Mouse (Mus musculus): Measurements from ENCODE around the gene Chchd2. TPM values are rescaled to one million over a fixed set of nuclear protein-coding genes. Genes with fewer than 3 reads are reported as not detected.

The Chchd2 gene
- 100 to 1,000 TPM; 153 to 181 TPM for total RNA-seq (2023)

GRCm38 (mm10) chr5:129886911-129887636 is at the start of gene Chchd2:
Gene Chchd2, minus strand, starts transcription at chr5:129887470.

GRCm38 (mm10) chr5:129908242-129908965 is 21.1 kb upstream of the Chchd2 start, which contains the start of gene Nupr1l:
Gene Nupr1l, plus strand, starts transcription at chr5:129908540.

GRCm38 (mm10) chr5:129898449-129898848 is 11.2 kb upstream of the Chchd2 start, which contains the start of gene Phkg1:
Gene Phkg1, minus strand, starts transcription at chr5:129898549.

GRCm38 (mm10) chr5:129895198-129896088 is 8.2 kb upstream of the Chchd2 start, which contains the start of gene Zbed5:
Gene Zbed5, plus strand, starts transcription at chr5:129895723.

GRCm38 (mm10) chr5:129846752-129847557 is 40.3 kb downstream of the Chchd2 start, which contains the start of gene Sumf2:
Gene Sumf2, plus strand, starts transcription at chr5:129846986.

Other genes starting within 250 kb of the Chchd2 start
- 1 to 10 TPM; 1.1 to 1.7 TPM for gene Zfp11, start 217.4 kb downstream of the Chchd2 start, total RNA-seq (2023)
- not detected for gene Sept14, start 179.0 kb downstream of the Chchd2 start, total RNA-seq (2023)
- gene Mrps17, start 172.0 kb downstream of the Chchd2 start, total RNA-seq (2023) = 10 to 100 TPM; 46.5 to 57.2 TPM
- 10 to 100 TPM; 26.3 to 28.2 TPM for gene Nipsnap2, start 162.4 kb downstream of the Chchd2 start, total RNA-seq (2023)
- gene Psph, start 100.0 kb downstream of the Chchd2 start, total RNA-seq (2023) = 10 to 100 TPM; 15.0 to 18.2 TPM
- gene Sumf2, start 40.5 kb downstream of the Chchd2 start, total RNA-seq (2023) = 10 to 100 TPM; 23.9 to 25.2 TPM
- 1 to 10 TPM; 1.1 to 2.0 TPM for gene Zbed5, start 8.3 kb upstream of the Chchd2 start, total RNA-seq (2023)
- under 1 TPM; 0.39 to 0.76 TPM for gene Phkg1, start 11.1 kb upstream of the Chchd2 start, total RNA-seq (2023)
- under 1 TPM; 0.41 to 0.70 TPM for gene Nupr1l, start 21.1 kb upstream of the Chchd2 start, total RNA-seq (2023)
- gene Vkorc1l1, start 54.5 kb upstream of the Chchd2 start, total RNA-seq (2023) = 10 to 100 TPM; 10.3 to 13.7 TPM
- 10 to 100 TPM; 25.2 to 32.1 TPM for gene Gusb, start 115.6 kb upstream of the Chchd2 start, total RNA-seq (2023)
- gene Asl, start 141.8 kb upstream of the Chchd2 start, total RNA-seq (2023) = 10 to 100 TPM; 22.5 to 32.0 TPM
- 10 to 100 TPM; 25.8 to 28.9 TPM for gene Crcp, start 141.8 kb upstream of the Chchd2 start, total RNA-seq (2023)
- gene Tpst1, start 185.9 kb upstream of the Chchd2 start, total RNA-seq (2023) = 1 to 10 TPM; 3.7 TPM